Mouse (Mus musculus) lung, adult 2 months (tissue): ENCODE measurements around the gene Ankrd24.

Experiments used
- CTCF ChIP-seq: fragments of 200-500 bp; IDR thresholded peaks from 2 replicates; pipeline ENCODE4 v1.5.1; 2011; ENCODE audit warnings: mild to moderate bottlenecking, low read length, control low read depth; ENCODE audit not compliant: insufficient read depth
- POLR2A ChIP-seq: fragments of 200-500 bp; IDR thresholded peaks from 2 replicates; pipeline ENCODE4 v1.6.1; 2011; ENCODE audit warnings: low read depth, mild to moderate bottlenecking, control low read depth, low read length, borderline replicate concordance; ENCODE audit errors: extremely low read depth

- no peak for TF ChIP-seq CTCF
- TF ChIP-seq POLR2A = no peak
Measured at GRCm38 (mm10) chr10:81605666-81605973, 22.7 kb upstream of the Ankrd24 start.
